Mouse (Mus musculus): ENCODE data around the gene Anks1.

Anks1 gene

DNA sequence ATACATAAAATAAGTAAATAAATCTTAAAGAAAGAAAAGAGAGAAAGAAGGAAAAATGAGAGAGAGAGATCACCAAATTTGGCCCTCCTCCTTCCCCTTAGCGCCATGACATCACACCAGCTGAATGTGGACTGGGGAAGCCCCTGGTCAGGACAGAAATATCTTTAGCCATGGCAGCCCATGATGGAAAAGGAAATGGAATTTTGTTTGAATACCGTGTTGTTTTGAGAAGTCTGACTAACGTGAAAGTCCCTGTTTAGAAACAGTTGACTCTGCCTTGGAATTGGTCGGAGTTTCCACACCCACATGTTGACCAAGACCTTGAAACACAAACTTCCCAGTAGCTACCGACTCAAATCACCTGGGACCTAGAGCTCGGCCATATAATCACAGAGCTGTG is 195.3 kb downstream of the Anks1 start:
- DNase-seq: no peak

DNA sequence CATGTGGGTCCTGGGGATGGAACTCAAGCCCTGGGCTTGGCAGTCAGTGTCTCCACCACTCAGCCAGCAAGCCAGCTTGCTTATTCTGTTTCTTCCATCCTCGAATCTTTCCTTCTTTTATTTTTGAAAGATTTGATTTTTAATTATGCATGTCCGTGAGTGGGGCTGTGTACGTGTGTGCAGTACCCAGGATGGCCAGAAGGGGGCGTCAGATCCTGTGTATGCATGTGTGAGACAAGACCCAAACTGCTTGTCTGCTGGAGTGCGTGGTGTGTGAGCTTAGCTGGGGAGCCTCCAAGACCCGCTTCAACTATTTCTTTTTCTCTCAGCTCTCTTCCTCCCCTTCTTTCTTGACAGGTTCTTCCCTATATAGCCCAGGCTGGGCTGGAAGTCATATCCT is 197.2 kb downstream of the Anks1 start:
- DNase-seq: peak; percentile 68

DNA sequence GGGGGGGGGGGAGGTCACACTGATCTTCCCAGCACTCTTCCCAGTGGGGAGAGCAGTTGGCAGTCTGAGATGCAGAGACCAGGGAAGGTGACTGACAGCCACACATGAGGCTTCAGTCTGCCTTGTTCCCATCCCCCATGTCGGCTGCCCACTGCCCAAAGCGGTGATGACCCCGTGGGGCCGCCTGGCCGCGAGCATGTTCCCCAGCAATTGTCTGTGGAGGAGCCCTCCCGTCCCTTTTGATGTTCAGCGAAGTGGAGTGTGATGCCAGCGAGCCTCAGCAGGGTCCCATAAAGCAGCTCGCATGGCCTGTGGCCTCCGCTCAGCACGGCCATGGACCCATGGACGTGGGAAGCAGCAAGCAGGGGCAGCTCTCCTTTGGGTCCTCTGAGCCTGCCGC is 198.2 kb downstream of the Anks1 start:
- no peak for DNase-seq

DNA sequence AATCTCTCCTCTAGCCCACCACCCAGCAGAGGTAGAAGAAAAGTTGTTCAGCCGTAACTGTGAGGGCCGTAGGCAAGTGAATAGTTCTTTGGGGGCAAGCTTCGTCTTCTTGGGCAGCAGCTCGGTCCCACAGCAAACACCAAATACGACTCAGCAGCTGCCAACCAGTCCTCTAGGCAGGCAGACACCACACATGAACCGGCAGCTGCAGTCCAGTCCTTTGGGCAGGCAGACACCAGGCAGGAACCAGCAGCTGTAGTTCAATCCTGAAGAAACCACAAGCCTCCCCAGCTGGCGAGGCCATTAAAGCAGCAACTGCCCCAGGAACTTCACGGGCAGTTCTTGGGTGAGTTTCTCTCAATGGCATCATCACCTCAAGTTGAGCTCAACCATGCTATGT is 203.2 kb downstream of the Anks1 start:
- DNase-seq: no peak
